Mouse (Mus musculus) urinary bladder, postnatal 4 days (tissue): ENCODE measurements around the gene 4921524J17Rik.

Experiments
- DNase-seq, 2 experiments: peaks; one replicate each; pipeline ENCODE4 v3.0.0; 2021 to 2022; ENCODE audit warnings: low spot score in 2 of 2

The 4921524J17Rik gene

GRCm38 (mm10) chr8:85441564-85441963 is 8.9 kb upstream of the 4921524J17Rik start:
- DNase-seq, result no peak

- DNase-seq, result no peak
Measured at GRCm38 (mm10) chr8:85435736-85436135, 3.1 kb upstream of the 4921524J17Rik start.

- no peak for DNase-seq
Measured at GRCm38 (mm10) chr8:85434817-85435216, 2.2 kb upstream of the 4921524J17Rik start.

- no peak for DNase-seq
Measured at GRCm38 (mm10) chr8:85433017-85433393, 372 bp upstream of the 4921524J17Rik start.

- no peak for DNase-seq
Measured at GRCm38 (mm10) chr8:85431281-85432167, 1.1 kb downstream of the 4921524J17Rik start.

- DNase-seq, result no peak
Measured at GRCm38 (mm10) chr8:85430801-85431200, 1.8 kb downstream of the 4921524J17Rik start.

GRCm38 (mm10) chr8:85429219-85429618 is 3.4 kb downstream of the 4921524J17Rik start:
- DNase-seq, result no peak

- DNase-seq, result no peak
Measured at GRCm38 (mm10) chr8:85427026-85427425, 5.6 kb downstream of the 4921524J17Rik start.

- DNase-seq, result no peak
Measured at GRCm38 (mm10) chr8:85421329-85421728, 11.3 kb downstream of the 4921524J17Rik start.

GRCm38 (mm10) chr8:85408526-85408925 is 24.1 kb downstream of the 4921524J17Rik start:
- DNase-seq, result no peak

GRCm38 (mm10) chr8:85408053-85408505 is 24.6 kb downstream of the 4921524J17Rik start:
- no peak for DNase-seq

GRCm38 (mm10) chr8:85405961-85406360 is 26.7 kb downstream of the 4921524J17Rik start:
- no peak for DNase-seq

- no peak for DNase-seq
Measured at GRCm38 (mm10) chr8:85405418-85405817, 27.2 kb downstream of the 4921524J17Rik start.

- DNase-seq, result no peak
Measured at GRCm38 (mm10) chr8:85398548-85398947, 34.1 kb downstream of the 4921524J17Rik start.

GRCm38 (mm10) chr8:85397508-85397907 is 35.1 kb downstream of the 4921524J17Rik start:
- peak in 1 of 2 experiments; percentile 25 for DNase-seq

GRCm38 (mm10) chr8:85396432-85397079 is 36.1 kb downstream of the 4921524J17Rik start:
- no peak for DNase-seq

- DNase-seq, result no peak
Measured at GRCm38 (mm10) chr8:85395681-85396431, 36.8 kb downstream of the 4921524J17Rik start.

- DNase-seq, result no peak
Measured at GRCm38 (mm10) chr8:85395017-85395416, 37.6 kb downstream of the 4921524J17Rik start.

GRCm38 (mm10) chr8:85393199-85393598 is 39.4 kb downstream of the 4921524J17Rik start:
- no peak for DNase-seq

GRCm38 (mm10) chr8:85391438-85391837 is 41.2 kb downstream of the 4921524J17Rik start:
- no peak for DNase-seq

GRCm38 (mm10) chr8:85386205-85386604 is 46.4 kb downstream of the 4921524J17Rik start, which contains the start of gene Mylk3:
Gene Mylk3, minus strand, starts transcription at chr8:85386345.
- no peak for DNase-seq

- DNase-seq, result no peak
Measured at GRCm38 (mm10) chr8:85381926-85382325, 50.7 kb downstream of the 4921524J17Rik start.
